Mouse (Mus musculus): ENCODE measurements around the gene Scamp2. TPM values are rescaled to one million over a fixed set of nuclear protein-coding genes. Genes with fewer than 3 reads are reported as not detected.

The Scamp2 gene
- total and polyA plus RNA-seq, 3 experiments = 25.7 to 43.9 (median 26.7) TPM

DNA sequence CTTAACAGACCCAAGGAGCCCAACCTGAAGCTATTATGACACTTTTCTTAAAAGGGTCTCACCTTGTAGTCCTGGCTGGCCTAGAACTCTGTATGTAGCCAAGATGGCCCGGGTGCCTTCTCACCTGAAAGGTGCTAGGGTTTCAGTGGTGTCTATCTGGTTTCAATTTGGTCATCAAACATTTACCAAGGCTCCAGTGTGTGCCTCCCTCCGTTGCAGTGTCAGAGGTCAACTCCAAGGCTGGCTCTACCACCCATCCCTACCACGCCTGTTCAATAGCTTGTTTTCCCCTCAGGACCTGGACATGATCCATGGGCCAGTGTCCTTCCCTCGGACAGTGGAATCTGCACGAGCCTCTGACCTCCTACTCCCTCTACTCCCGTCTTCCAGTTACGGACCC is 63.6 kb downstream of the Scamp2 start:
- no peak for TF ChIP-seq POLR2A (IDR thresholded peaks at IDR 0.05; ENCODE audit: insufficient read depth, low read depth, low read length)
- no peak for TF ChIP-seq CTCF (IDR thresholded peaks at IDR 0.05)
- no peak for TF ChIP-seq EP300 (IDR thresholded peaks at IDR 0.05; ENCODE audit: insufficient read depth, low read depth, low read length)
- Histone ChIP-seq H3K9ac (ENCODE audit: low read depth, low read length) (no peak overlapping the region), H3K27ac (no peak overlapping the region), H3K4me1 (ENCODE audit: control insufficient read depth, insufficient read depth, low read length) (no peaks in the 10 kb centered on the region; the same call in 1 of the 2 replicates), H3K79me2 (replicated peaks; ENCODE audit: control insufficient read depth, insufficient read depth, low read length) (no peaks in the 10 kb centered on the region), H3K4me3 (no peak overlapping the region), H3K36me3 (ENCODE audit: control insufficient read depth, insufficient read depth, low read length) (no peaks in the 10 kb centered on the region), H3K27me3 (ENCODE audit: control insufficient read depth, insufficient read depth, low read length) (no peaks in the 10 kb centered on the region)
- 81% methylated on average over 7 of the region's 7 CpGs for WGBS
- no peak for DNase-seq
- intact Hi-C loops (cut with DNase I) = no loop called here

DNA sequence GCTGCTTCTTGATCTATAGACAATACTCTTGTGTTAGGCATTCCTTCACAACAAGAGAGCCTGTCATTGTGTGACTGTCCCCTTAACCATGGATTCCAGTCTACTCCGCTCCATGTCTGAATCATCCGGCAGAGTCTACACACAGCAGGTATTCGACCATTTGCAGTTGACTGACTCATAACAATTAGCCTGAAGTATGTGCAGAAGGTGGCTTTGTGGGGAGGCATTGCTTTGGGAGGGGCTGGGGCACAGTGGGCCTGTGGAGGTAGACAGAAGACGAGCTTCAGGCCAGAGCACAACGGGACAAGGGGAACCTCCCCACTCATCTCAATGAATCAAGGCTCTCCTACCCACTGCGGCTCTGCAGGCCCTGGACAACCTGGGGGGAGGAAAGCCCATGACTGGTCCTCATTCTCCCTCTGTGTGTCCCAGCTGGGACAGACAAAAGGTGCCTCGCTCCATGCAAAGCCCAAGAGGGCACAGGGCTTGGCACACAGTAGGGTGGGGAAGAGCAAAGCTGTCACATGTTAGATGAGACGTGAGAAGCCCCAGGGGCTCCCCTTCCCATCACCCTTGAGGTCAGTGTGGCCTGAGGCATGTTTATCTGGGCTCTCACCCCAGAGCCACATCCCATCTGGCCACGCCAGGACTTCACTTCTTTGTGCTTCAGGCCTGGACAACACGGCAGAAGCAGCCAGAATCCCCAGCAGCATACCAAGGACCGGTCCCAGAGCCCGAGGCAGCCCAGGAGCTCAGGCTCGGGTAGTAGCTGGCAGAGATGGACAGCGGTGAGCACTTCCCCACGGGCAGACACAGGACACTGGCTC is 65.1 kb downstream of the Scamp2 start:
- WGBS = 78% methylated on average over 15 of the region's 15 CpGs
- Histone ChIP-seq H3K9ac (ENCODE audit: low read depth, low read length) (no peak overlapping the region), H3K27ac (no peak overlapping the region), H3K4me1 (ENCODE audit: control insufficient read depth, insufficient read depth, low read length) (no peaks in the 10 kb centered on the region), H3K4me3 (no peak overlapping the region), H3K79me2 (replicated peaks; ENCODE audit: control insufficient read depth, insufficient read depth, low read length) (no peaks in the 10 kb centered on the region), H3K27me3 (ENCODE audit: control insufficient read depth, insufficient read depth, low read length) (no peaks in the 10 kb centered on the region), H3K36me3 (ENCODE audit: control insufficient read depth, insufficient read depth, low read length) (no peaks in the 10 kb centered on the region)
- no peak for TF ChIP-seq POLR2A (IDR thresholded peaks at IDR 0.05; ENCODE audit: insufficient read depth, low read depth, low read length)
- TF ChIP-seq EP300 (IDR thresholded peaks at IDR 0.05; ENCODE audit: insufficient read depth, low read depth, low read length) = no peak
- TF ChIP-seq CTCF (IDR thresholded peaks at IDR 0.05) = no peak
- DNase-seq = no peak
- intact Hi-C loops (cut with DNase I) = no loop called here

- no peak overlapping the region for H3K27ac ChIP-seq
Measured at GRCm38 (mm10) chr9:57627191-57627590, 66.4 kb downstream of the Scamp2 start.

DNA sequence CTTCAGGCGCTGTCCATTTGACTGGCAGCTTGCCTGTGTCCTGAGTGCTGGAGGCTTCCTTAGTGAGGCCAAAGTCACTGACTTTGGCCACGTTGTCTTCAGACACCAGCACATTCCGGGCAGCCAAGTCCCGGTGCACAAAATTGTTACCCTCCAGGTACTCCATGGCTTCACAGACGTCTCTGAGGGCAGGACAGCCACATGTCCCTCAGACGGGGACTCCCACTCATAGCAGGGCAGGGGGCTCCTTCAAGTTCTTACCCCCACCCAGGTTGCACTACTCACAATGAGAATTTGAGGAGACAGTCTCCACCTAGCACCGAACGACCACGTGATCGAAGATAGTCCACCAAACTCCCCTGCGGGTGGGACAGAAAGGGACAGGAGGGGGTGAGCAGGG is 67.1 kb downstream of the Scamp2 start:
- peaks cover 2% of the 10 kb centered on the region; the same call in 1 of the 2 replicates for H3K79me2 ChIP-seq (replicated peaks; ENCODE audit: control insufficient read depth, insufficient read depth, low read length)
- WGBS = 91% methylated on average over 11 of the region's 11 CpGs
- DNase-seq = no peak
- H3K36me3 ChIP-seq (ENCODE audit: control insufficient read depth, insufficient read depth, low read length) = no peaks in the 10 kb centered on the region
- no peak overlapping the region for H3K9ac ChIP-seq (ENCODE audit: low read depth, low read length)
- H3K4me1 ChIP-seq (ENCODE audit: control insufficient read depth, insufficient read depth, low read length) = no peaks in the 10 kb centered on the region
- no peaks in the 10 kb centered on the region for H3K27me3 ChIP-seq (ENCODE audit: control insufficient read depth, insufficient read depth, low read length)
- intact Hi-C loops (cut with DNase I) = no loop called here
- no peak overlapping the region for H3K27ac ChIP-seq
- no peak overlapping the region for H3K4me3 ChIP-seq
- no peak for TF ChIP-seq CTCF (IDR thresholded peaks at IDR 0.05)
- TF ChIP-seq POLR2A (IDR thresholded peaks at IDR 0.05; ENCODE audit: insufficient read depth, low read depth, low read length) = no peak
- no peak for TF ChIP-seq EP300 (IDR thresholded peaks at IDR 0.05; ENCODE audit: insufficient read depth, low read depth, low read length)

More at GRCm38 (mm10) chr9:57627191-57627590, 66.4 kb downstream of the Scamp2 start:
- intact Hi-C loops (cut with DNase I) = no loop called here
- no peak overlapping the region for H3K9ac ChIP-seq (ENCODE audit: low read depth, low read length)
- H3K4me3 ChIP-seq = no peak overlapping the region
- no peak for DNase-seq
- WGBS = 88% methylated on average over 17 of the region's 17 CpGs
- H3K4me1 ChIP-seq (ENCODE audit: control insufficient read depth, insufficient read depth, low read length) = no peaks in the 10 kb centered on the region
- 0 out of 2 replicates have a peak, but pooled peaks cover under 1% of the 10 kb centered on the region for H3K79me2 ChIP-seq (replicated peaks; ENCODE audit: control insufficient read depth, insufficient read depth, low read length)
- no peak for TF ChIP-seq EP300 (IDR thresholded peaks at IDR 0.05; ENCODE audit: insufficient read depth, low read depth, low read length)
- TF ChIP-seq POLR2A (IDR thresholded peaks at IDR 0.05; ENCODE audit: insufficient read depth, low read depth, low read length) = no peak
- H3K36me3 ChIP-seq (ENCODE audit: control insufficient read depth, insufficient read depth, low read length) = no peaks in the 10 kb centered on the region
- H3K27me3 ChIP-seq (ENCODE audit: control insufficient read depth, insufficient read depth, low read length) = no peaks in the 10 kb centered on the region

GRCm38 (mm10) chr9:57628717-57629116 is 68.0 kb downstream of the Scamp2 start:
- no peaks in the 10 kb centered on the region for H3K36me3 ChIP-seq (ENCODE audit: control insufficient read depth, insufficient read depth, low read length)
- TF ChIP-seq EP300 (IDR thresholded peaks at IDR 0.05; ENCODE audit: insufficient read depth, low read depth, low read length) = no peak
- no peak for TF ChIP-seq CTCF (IDR thresholded peaks at IDR 0.05)
- no peak for TF ChIP-seq POLR2A (IDR thresholded peaks at IDR 0.05; ENCODE audit: insufficient read depth, low read depth, low read length)
- H3K79me2 ChIP-seq (replicated peaks; ENCODE audit: control insufficient read depth, insufficient read depth, low read length) = peaks cover 2% of the 10 kb centered on the region; the same call in 1 of the 2 replicates
- no peak for DNase-seq
- H3K27ac ChIP-seq = no peak overlapping the region
- no peak overlapping the region for H3K4me3 ChIP-seq
- no peaks in the 10 kb centered on the region for H3K27me3 ChIP-seq (ENCODE audit: control insufficient read depth, insufficient read depth, low read length)
- no peak overlapping the region for H3K9ac ChIP-seq (ENCODE audit: low read depth, low read length)
- intact Hi-C loops (cut with DNase I) = loop anchor here (1.0 kb wide), 2 partner anchors 17 to 27 kb away; no protein-coding TSS in a partner anchor
- H3K4me1 ChIP-seq (ENCODE audit: control insufficient read depth, insufficient read depth, low read length) = peaks cover 3% of the 10 kb centered on the region; the same call in 1 of the 2 replicates
- WGBS = 93% methylated on average over 12 of the region's 12 CpGs

Data from heart, adult 2 months (tissue).